Comparison of ENCODE assay signal across 8 mouse cellular contexts in the genomic region with DNA sequence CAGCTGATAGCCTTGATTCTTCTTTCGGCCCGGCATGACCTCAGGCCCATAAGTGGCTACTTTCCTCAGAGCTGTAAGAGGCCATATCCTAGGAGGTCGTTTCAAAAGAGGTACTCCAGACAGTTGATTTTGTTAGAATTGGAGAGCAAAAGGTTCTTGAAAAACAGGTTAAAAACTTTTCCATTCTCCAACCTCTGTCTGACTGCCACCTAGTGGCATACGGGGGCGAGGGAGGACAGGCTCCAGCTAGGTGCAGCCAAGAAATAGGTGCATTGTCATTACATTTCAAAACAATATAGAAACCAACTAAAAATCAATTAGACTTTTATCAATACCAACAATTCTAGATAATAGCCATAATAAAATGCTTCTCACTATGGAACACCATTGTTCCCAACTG.
DNase-seq lines count a peak whose midpoint lies in the region; ATAC-seq lines count a peak whose summit lies in the region.
"Had no signal": no experiment of that assay in that cellular context is flagged by ENCODE, and none has a peak within 500 bp of the region (broad histone marks: within the 10 kb centered on the region; RNA-seq: fewer than 3 reads in every experiment).

No protein-coding gene starts in this region.

- H3K36me3 ChIP-seq in hindbrain, embryonic 11.5 days (ENCODE audit: control insufficient read depth, insufficient read depth, low read length): no peaks in the 10 kb centered on the region
- H3K36me3 ChIP-seq in hindbrain, embryonic 16.5 days (ENCODE audit: control insufficient read depth, insufficient read depth, low read length): no peaks in the 10 kb centered on the region
- H3K36me3 ChIP-seq: limb, embryonic 12.5 days had no signal

- peak; percentile 1 for DNase-seq in hindbrain, embryonic 11.5 days (ENCODE audit: low spot score)
- DNase-seq in right cerebral cortex, postnatal 14 days: peak; percentile 9
- no peak for DNase-seq in right cerebral cortex, postnatal 25 days
- peak; percentile 19 for DNase-seq in embryo, embryonic 10.5 days (ENCODE audit: low spot score)
- DNase-seq in retina, embryonic 14.5 days (ENCODE audit: low spot score): peak; percentile 8
- DNase-seq in urinary bladder, postnatal 25 days (ENCODE audit: low spot score): no peak

- H3K27ac ChIP-seq in hindbrain, embryonic 11.5 days (ENCODE audit: low read depth, low read length): no peak overlapping the region
- H3K27ac ChIP-seq in hindbrain, embryonic 16.5 days (ENCODE audit: low read depth, low read length): no peak overlapping the region
- H3K27ac ChIP-seq: limb, embryonic 12.5 days had no signal

- H3K9me3 ChIP-seq in hindbrain, embryonic 11.5 days (ENCODE audit: control insufficient read depth, low read length): no peaks in the 10 kb centered on the region
- no peaks in the 10 kb centered on the region for H3K9me3 ChIP-seq in hindbrain, embryonic 16.5 days (ENCODE audit: control insufficient read depth, low read length)
- H3K9me3 ChIP-seq: limb, embryonic 12.5 days had no signal

- H3K9ac ChIP-seq in hindbrain, embryonic 11.5 days (ENCODE audit: low read depth, low read length): no peak overlapping the region
- H3K9ac ChIP-seq in hindbrain, embryonic 16.5 days (ENCODE audit: low read depth, low read length): no peak overlapping the region
- H3K9ac ChIP-seq: limb, embryonic 12.5 days had no signal

- ATAC-seq in hindbrain, embryonic 11.5 days (ENCODE audit: low FRiP score): no peak
- no peak for ATAC-seq in hindbrain, embryonic 16.5 days

- no peaks in the 10 kb centered on the region for H3K27me3 ChIP-seq in hindbrain, embryonic 11.5 days (ENCODE audit: control insufficient read depth, insufficient read depth, low read length)
- H3K27me3 ChIP-seq in hindbrain, embryonic 16.5 days (replicated peaks; ENCODE audit: control insufficient read depth, insufficient read depth, low read length): no peaks in the 10 kb centered on the region

- H3K4me3 ChIP-seq in hindbrain, embryonic 11.5 days (ENCODE audit: low read depth, low read length): no peak overlapping the region
- no peak overlapping the region for H3K4me3 ChIP-seq in hindbrain, embryonic 16.5 days (ENCODE audit: low read length)
- H3K4me3 ChIP-seq: limb, embryonic 12.5 days had no signal

- no peaks in the 10 kb centered on the region for H3K4me1 ChIP-seq in hindbrain, embryonic 11.5 days (replicated peaks; ENCODE audit: control insufficient read depth, insufficient read depth, low read length)
- no peaks in the 10 kb centered on the region for H3K4me1 ChIP-seq in hindbrain, embryonic 16.5 days (ENCODE audit: control insufficient read depth, insufficient read depth, low read depth, low read length)
- H3K4me1 ChIP-seq: limb, embryonic 12.5 days had no signal

- no peak overlapping the region for H3K4me2 ChIP-seq in hindbrain, embryonic 11.5 days (replicated peaks; ENCODE audit: low read depth, low read length)
- H3K4me2 ChIP-seq in hindbrain, embryonic 16.5 days (ENCODE audit: low read length): no peak overlapping the region
- H3K4me2 ChIP-seq: limb, embryonic 12.5 days had no signal

- WGBS in hindbrain, embryonic 11.5 days: 43% methylated on average over 5 of the region's 5 CpGs
- 55% methylated on average over 5 of the region's 5 CpGs for WGBS in hindbrain, embryonic 16.5 days

Comparison
In these comparisons a context has a peak if more than half of its experiments do, and no peak if none do; other contexts are left out.
1. DNase-seq: peak in hindbrain, embryonic 11.5 days (single experiment), right cerebral cortex, postnatal 14 days (single experiment), embryo, embryonic 10.5 days (single experiment) and retina, embryonic 14.5 days (single experiment); none in right cerebral cortex, postnatal 25 days (single experiment) and urinary bladder, postnatal 25 days (single experiment).